Mouse (Mus musculus) embryo, embryonic 11.5 days (tissue): ENCODE measurements around the gene Fam69b.
"Not testable (repeated sequence)": the region's sequence is repeated elsewhere in the genome, so short reads cannot be mapped to it uniquely, and the experiment has no call there.

ENCODE experiments used
- DNase-seq: peaks from one replicate; pipeline ENCODE4 v3.0.0-alpha.2; 2012; ENCODE audit warnings: low read depth, low spot score

Gene Fam69b

GRCm38 (mm10) chr2:26661768-26662508, 33.7 kb downstream of the Fam69b start:
- no peak for DNase-seq

DNA sequence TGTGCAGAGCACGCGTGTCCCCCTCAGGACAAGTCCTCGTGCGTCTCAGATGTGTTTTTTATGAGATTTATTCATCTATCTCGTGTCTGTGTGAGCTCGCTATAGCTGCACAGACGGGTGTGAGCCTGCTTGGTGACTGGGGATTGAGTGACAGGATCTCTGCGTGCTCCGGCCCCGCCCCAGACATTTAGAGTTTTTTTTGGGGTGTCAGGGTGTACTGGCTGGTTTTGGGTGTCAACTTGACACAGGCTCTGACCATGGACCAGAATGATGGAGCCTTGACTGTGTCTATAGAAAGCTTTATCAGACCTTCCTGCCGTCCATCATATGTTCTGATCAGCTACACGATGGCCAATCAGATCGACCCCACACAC, 34.2 kb downstream of the Fam69b start:
- DNase-seq = no peak

DNA sequence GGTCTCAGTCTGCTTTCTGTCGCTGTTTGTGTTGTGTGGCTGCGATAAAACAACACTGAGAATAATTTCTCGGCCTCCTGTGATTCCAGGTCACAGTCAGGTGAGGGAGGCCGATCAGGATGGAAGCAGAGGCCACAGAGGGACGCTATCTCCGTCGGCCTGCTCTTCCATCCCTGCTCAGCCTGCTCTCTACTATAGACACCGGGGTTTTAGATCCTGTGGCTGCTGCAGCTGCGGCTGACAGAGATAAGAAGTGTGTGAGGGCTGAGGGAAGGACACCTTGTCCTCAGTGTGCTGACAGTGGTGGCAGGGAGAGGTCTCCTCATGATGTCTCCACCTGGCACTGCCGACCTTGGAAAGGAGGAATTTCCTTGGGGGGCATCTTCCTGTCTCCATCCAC, 34.9 kb downstream of the Fam69b start:
- DNase-seq = no peak

GRCm38 (mm10) chr2:26663551-26663950, 35.3 kb downstream of the Fam69b start:
- not testable (repeated sequence) for DNase-seq

DNA sequence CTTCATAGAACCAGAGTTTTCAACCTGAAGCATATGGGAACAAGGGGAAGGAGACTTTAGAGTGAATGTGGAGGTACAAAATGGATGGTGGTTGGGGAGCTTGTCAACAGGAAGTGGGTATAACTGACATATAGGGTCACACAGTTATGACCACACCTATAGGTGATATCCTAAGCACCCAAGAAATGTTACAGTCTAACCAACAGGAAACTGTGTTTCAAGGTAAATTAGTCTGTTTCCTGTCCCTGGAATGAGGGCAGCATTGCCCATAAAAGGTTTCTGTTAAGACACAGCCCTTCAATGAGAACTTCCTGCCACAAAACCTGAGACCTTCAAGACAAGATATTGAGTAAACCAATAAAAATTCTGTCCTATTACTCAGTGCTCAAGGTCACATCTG, 40.5 kb downstream of the Fam69b start:
- no peak for DNase-seq

DNA sequence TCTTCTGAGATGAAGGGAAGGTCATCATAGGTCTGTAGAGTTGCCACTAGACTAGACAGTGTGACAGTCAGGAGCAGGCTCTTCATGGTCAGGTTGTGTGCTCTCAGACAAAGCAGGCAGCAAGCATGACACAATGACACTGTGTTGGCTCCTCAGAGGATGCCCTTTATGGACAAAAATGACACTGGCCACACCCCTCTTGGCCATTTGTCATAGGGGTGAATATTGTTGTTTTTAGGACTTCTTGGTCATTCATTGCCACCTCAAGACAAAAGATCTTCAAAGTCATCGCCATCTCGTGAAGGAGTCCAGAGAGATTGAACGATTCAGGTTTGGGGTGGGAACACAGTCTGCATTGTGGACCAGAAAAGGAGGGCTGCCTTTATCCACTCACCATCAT, 42.9 kb downstream of the Fam69b start, which contains the start of gene Lcn4:
Lcn4 (minus strand) TSS at position 101 of the 400 bp plus-strand sequence.
- DNase-seq = no peak
